Mouse (Mus musculus): ENCODE results near the gene Galntl6. TPM values are rescaled to one million over a fixed set of nuclear protein-coding genes. Genes with fewer than 3 reads are reported as not detected.
"Not testable (repeated sequence)": the region's sequence is repeated elsewhere in the genome, so short reads cannot be mapped to it uniquely, and the experiment has no call there.

The Galntl6 gene
- polyA plus RNA-seq, 1 experiment from 2014 or later: 10.2 TPM

- no peak for ATAC-seq (ENCODE audit: low FRiP score)
Measured at GRCm38 (mm10) chr8:57766471-57767065, 1145.9 kb downstream of the Galntl6 start.

GRCm38 (mm10) chr8:57765726-57766351 lies 1146.6 kb downstream of the Galntl6 start:
- Histone ChIP-seq H3K4me1 (replicated peaks) (peaks cover 13% of the 10 kb centered on the region), H3K4me3 (no peak overlapping the region), H3K36me3 (no peaks in the 10 kb centered on the region), H3K4me2 (peak overlapping the region; percentile 27), H3K27ac (no peak overlapping the region), H3K9ac (no peak overlapping the region), H3K9me3 (no peaks in the 10 kb centered on the region), H3K27me3 (no peaks in the 10 kb centered on the region)
- ATAC-seq (ENCODE audit: low FRiP score): no peak
- WGBS: 18% methylated on average over 13 of the region's 13 CpGs

More at GRCm38 (mm10) chr8:57766471-57767065, 1145.9 kb downstream of the Galntl6 start:
- H3K4me2 ChIP-seq: peak overlapping the region; percentile 27
- no peak overlapping the region for H3K27ac ChIP-seq
- H3K36me3 ChIP-seq: no peaks in the 10 kb centered on the region
- no peak overlapping the region for H3K9ac ChIP-seq
- no peaks in the 10 kb centered on the region for H3K9me3 ChIP-seq
- no peaks in the 10 kb centered on the region for H3K27me3 ChIP-seq
- H3K4me3 ChIP-seq: no peak overlapping the region
- peaks cover 13% of the 10 kb centered on the region for H3K4me1 ChIP-seq (replicated peaks)
- 64% methylated on average over 10 of the region's 10 CpGs for WGBS

GRCm38 (mm10) chr8:57765192-57765591 lies 1147.2 kb downstream of the Galntl6 start:
- Histone ChIP-seq H3K36me3 (no peaks in the 10 kb centered on the region), H3K4me3 (no peak overlapping the region), H3K27me3 (no peaks in the 10 kb centered on the region), H3K9me3 (no peaks in the 10 kb centered on the region), H3K9ac (no peak overlapping the region), H3K4me1 (replicated peaks) (peaks cover 13% of the 10 kb centered on the region), H3K27ac (no peak overlapping the region), H3K4me2 (no peak overlapping the region)
- 64% methylated on average over 4 of the region's 4 CpGs for WGBS
- ATAC-seq (ENCODE audit: low FRiP score): no peak

- H3K4me2 ChIP-seq; H3K4me3 ChIP-seq; H3K27ac ChIP-seq; H3K9me3 ChIP-seq; ATAC-seq (ENCODE audit: low FRiP score); H3K36me3 ChIP-seq; H3K9ac ChIP-seq; H3K27me3 ChIP-seq: not testable (repeated sequence)
- WGBS: 85% methylated on average over 2 of the region's 2 CpGs
- H3K4me1 ChIP-seq (replicated peaks): peaks cover 13% of the 10 kb centered on the region
Measured at GRCm38 (mm10) chr8:57762622-57763021, 1149.8 kb downstream of the Galntl6 start.

- Histone ChIP-seq H3K4me1 (replicated peaks) (peaks cover 7% of the 10 kb centered on the region), H3K4me3 (no peak overlapping the region), H3K27me3 (no peaks in the 10 kb centered on the region), H3K9ac (no peak overlapping the region), H3K9me3 (no peaks in the 10 kb centered on the region), H3K27ac (no peak overlapping the region), H3K4me2 (no peak overlapping the region), H3K36me3 (no peaks in the 10 kb centered on the region)
- ATAC-seq (ENCODE audit: low FRiP score): no peak
- WGBS: 61% methylated on average over 1 of the region's 1 CpGs
Measured at GRCm38 (mm10) chr8:57760921-57761320, 1151.5 kb downstream of the Galntl6 start.

- no peak overlapping the region for H3K4me3 ChIP-seq
- H3K27me3 ChIP-seq: no peaks in the 10 kb centered on the region
- no peak overlapping the region for H3K9ac ChIP-seq
- ATAC-seq (ENCODE audit: low FRiP score): no peak
- H3K9me3 ChIP-seq: no peaks in the 10 kb centered on the region
- H3K4me2 ChIP-seq: no peak overlapping the region
- H3K4me1 ChIP-seq (replicated peaks): 0 out of 2 replicates have a peak, but pooled peaks cover 4% of the 10 kb centered on the region
- no peak overlapping the region for H3K27ac ChIP-seq
- H3K36me3 ChIP-seq: no peaks in the 10 kb centered on the region
Measured at GRCm38 (mm10) chr8:57758857-57759256, 1153.6 kb downstream of the Galntl6 start.

GRCm38 (mm10) chr8:57757476-57757875 lies 1155.0 kb downstream of the Galntl6 start:
- no peaks in the 10 kb centered on the region for H3K36me3 ChIP-seq
- ATAC-seq (ENCODE audit: low FRiP score): no peak
- no peak overlapping the region for H3K4me3 ChIP-seq
- H3K27ac ChIP-seq: no peak overlapping the region
- H3K27me3 ChIP-seq: no peaks in the 10 kb centered on the region
- H3K9me3 ChIP-seq: no peaks in the 10 kb centered on the region
- no peak overlapping the region for H3K9ac ChIP-seq
- 0 out of 2 replicates have a peak, but pooled peaks cover 5% of the 10 kb centered on the region for H3K4me1 ChIP-seq (replicated peaks)
- H3K4me2 ChIP-seq: no peak overlapping the region

- no peak for ATAC-seq (ENCODE audit: low FRiP score)
Measured at GRCm38 (mm10) chr8:57754066-57754465, 1158.4 kb downstream of the Galntl6 start.

GRCm38 (mm10) chr8:57743636-57744035 lies 1168.8 kb downstream of the Galntl6 start:
- no peak overlapping the region for H3K9ac ChIP-seq
- no peaks in the 10 kb centered on the region for H3K9me3 ChIP-seq
- no peaks in the 10 kb centered on the region for H3K27me3 ChIP-seq
- 0 out of 2 replicates have a peak, but pooled peaks cover 4% of the 10 kb centered on the region for H3K4me1 ChIP-seq (replicated peaks)
- H3K36me3 ChIP-seq: no peaks in the 10 kb centered on the region
- no peak overlapping the region for H3K27ac ChIP-seq
- 88% methylated on average over 12 of the region's 12 CpGs for WGBS
- ATAC-seq (ENCODE audit: low FRiP score): no peak
- no peak overlapping the region for H3K4me3 ChIP-seq
- H3K4me2 ChIP-seq: no peak overlapping the region

More at GRCm38 (mm10) chr8:57754066-57754465, 1158.4 kb downstream of the Galntl6 start:
- WGBS: 42% methylated on average over 6 of the region's 6 CpGs
- H3K9me3 ChIP-seq: no peaks in the 10 kb centered on the region; the same call in 1 of the 2 replicates
- 0 out of 2 replicates have a peak overlapping the region, but pooled peaks have one; percentile 7 for H3K4me2 ChIP-seq
- 0 out of 2 replicates have a peak, but pooled peaks cover 5% of the 10 kb centered on the region for H3K4me1 ChIP-seq (replicated peaks)
- no peak overlapping the region for H3K4me3 ChIP-seq
- no peaks in the 10 kb centered on the region for H3K36me3 ChIP-seq
- H3K9ac ChIP-seq: no peak overlapping the region
- no peaks in the 10 kb centered on the region for H3K27me3 ChIP-seq
- H3K27ac ChIP-seq: no peak overlapping the region

- Histone ChIP-seq H3K27me3 (no peaks in the 10 kb centered on the region), H3K9me3 (no peaks in the 10 kb centered on the region), H3K4me2 (no peak overlapping the region), H3K36me3 (no peaks in the 10 kb centered on the region), H3K27ac (no peak overlapping the region), H3K9ac (no peak overlapping the region), H3K4me3 (no peak overlapping the region), H3K4me1 (replicated peaks) (0 out of 2 replicates have a peak, but pooled peaks cover 4% of the 10 kb centered on the region)
- 64% methylated on average over 6 of the region's 6 CpGs for WGBS
- ATAC-seq (ENCODE audit: low FRiP score): no peak
Measured at GRCm38 (mm10) chr8:57741983-57742382, 1170.5 kb downstream of the Galntl6 start.

- Histone ChIP-seq H3K4me1 (replicated peaks) (0 out of 2 replicates have a peak, but pooled peaks cover 4% of the 10 kb centered on the region), H3K27me3 (no peaks in the 10 kb centered on the region), H3K36me3 (no peaks in the 10 kb centered on the region), H3K4me2 (no peak overlapping the region), H3K4me3 (no peak overlapping the region), H3K9me3 (no peaks in the 10 kb centered on the region), H3K27ac (no peak overlapping the region), H3K9ac (no peak overlapping the region)
- ATAC-seq (ENCODE audit: low FRiP score): no peak
- 66% methylated on average over 8 of the region's 8 CpGs for WGBS
Measured at GRCm38 (mm10) chr8:57741309-57741708, 1171.1 kb downstream of the Galntl6 start.

GRCm38 (mm10) chr8:57737281-57737680 lies 1175.2 kb downstream of the Galntl6 start:
- Histone ChIP-seq H3K36me3 (no peaks in the 10 kb centered on the region), H3K4me2 (no peak overlapping the region), H3K27me3 (no peaks in the 10 kb centered on the region), H3K9ac (no peak overlapping the region), H3K4me3 (no peak overlapping the region), H3K9me3 (no peaks in the 10 kb centered on the region), H3K4me1 (replicated peaks) (0 out of 2 replicates have a peak, but pooled peaks cover 4% of the 10 kb centered on the region), H3K27ac (no peak overlapping the region)
- 91% methylated on average over 4 of the region's 4 CpGs for WGBS
- ATAC-seq (ENCODE audit: low FRiP score): no peak

GRCm38 (mm10) chr8:57732795-57733194 lies 1179.6 kb downstream of the Galntl6 start:
- 3% methylated on average over 2 of the region's 2 CpGs for WGBS
- Histone ChIP-seq H3K9ac (no peak overlapping the region), H3K36me3 (no peaks in the 10 kb centered on the region), H3K27ac (no peak overlapping the region), H3K27me3 (no peaks in the 10 kb centered on the region), H3K4me3 (no peak overlapping the region), H3K4me2 (no peak overlapping the region), H3K9me3 (no peaks in the 10 kb centered on the region), H3K4me1 (replicated peaks) (no peaks in the 10 kb centered on the region)
- ATAC-seq (ENCODE audit: low FRiP score): no peak

Data from hindbrain, embryonic 13.5 days (tissue).